Mouse (Mus musculus): ENCODE measurements around the gene Slc22a21.

- no peak for TF ChIP-seq CTCF (IDR thresholded peaks at IDR 0.05; ENCODE audit: insufficient read depth, low read length)
- TF ChIP-seq POLR2A (IDR thresholded peaks at IDR 0.05; ENCODE audit: borderline replicate concordance, extremely low read depth, low read depth, low read length), result no peak
These were observed 41.4 kb upstream of the Slc22a21 start for GRCm38 (mm10) chr11:54021396-54022093.
